Mouse (Mus musculus): ENCODE results near the gene Hdx. TPM values are rescaled to one million over a fixed set of nuclear protein-coding genes. Genes with fewer than 3 reads are reported as not detected.

The Hdx gene
- total and polyA plus RNA-seq, 2 experiments from 2014 or later = 0.64 to 3.1 TPM

DNA sequence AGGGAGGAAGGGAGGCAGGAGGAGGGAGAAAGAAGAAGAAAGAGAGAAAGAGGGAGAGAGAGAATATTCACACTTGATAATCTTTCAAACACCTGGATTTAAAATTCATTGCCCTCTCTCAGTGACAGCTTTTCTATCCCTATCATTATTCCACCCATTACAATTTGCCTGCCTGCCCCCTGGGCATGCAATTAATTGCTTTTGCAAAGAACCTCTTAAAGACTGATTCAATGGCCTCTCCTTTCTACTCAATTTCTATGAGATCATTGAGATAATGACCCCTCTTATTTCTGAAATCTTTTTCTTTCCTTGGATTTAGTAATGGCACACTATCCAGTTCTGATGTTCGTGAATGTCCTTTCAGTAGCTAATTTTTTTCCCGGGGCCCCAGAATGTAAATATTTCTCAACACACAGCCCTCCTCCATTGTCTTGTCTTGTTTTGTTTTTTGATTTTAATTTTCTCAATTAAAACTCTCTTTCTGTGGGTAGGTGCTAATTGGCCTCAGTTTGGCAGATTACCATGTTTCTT lies 99.2 kb downstream of the Hdx start:
- ATAC-seq = no peak
- WGBS = 41% methylated on average over 2 of the region's 2 CpGs

GRCm38 (mm10) chrX:111587616-111588015 lies 109.3 kb downstream of the Hdx start:
- ATAC-seq = no peak
- Histone ChIP-seq H3K9ac (no peak overlapping the region), H3K27ac (ENCODE audit: low read depth, low read length) (no peak overlapping the region), H3K27me3 (ENCODE audit: insufficient read depth, low read length) (no peaks in the 10 kb centered on the region), H3K4me2 (ENCODE audit: low read depth) (no peak overlapping the region), H3K4me1 (ENCODE audit: insufficient read depth) (no peaks in the 10 kb centered on the region), H3K4me3 (ENCODE audit: low read depth, low read length) (no peak overlapping the region), H3K9me3 (ENCODE audit: low read length) (no peaks in the 10 kb centered on the region), H3K36me3 (ENCODE audit: insufficient read depth) (no peaks in the 10 kb centered on the region)
- WGBS = 66% methylated on average over 4 of the region's 4 CpGs
- no peak for DNase-seq
- TF ChIP-seq CTCF (IDR thresholded peaks at IDR 0.05; ENCODE audit: low read depth) = no peak

More for the DNA sequence above, 99.2 kb downstream of the Hdx start:
- no peak for TF ChIP-seq CTCF (IDR thresholded peaks at IDR 0.05; ENCODE audit: low read depth)
- H3K9ac ChIP-seq = no peak overlapping the region
- H3K4me2 ChIP-seq (ENCODE audit: low read depth) = no peak overlapping the region
- H3K9me3 ChIP-seq (ENCODE audit: low read length) = no peaks in the 10 kb centered on the region
- no peaks in the 10 kb centered on the region for H3K36me3 ChIP-seq (ENCODE audit: insufficient read depth)
- no peaks in the 10 kb centered on the region for H3K27me3 ChIP-seq (ENCODE audit: insufficient read depth, low read length)
- H3K4me1 ChIP-seq (ENCODE audit: insufficient read depth) = no peaks in the 10 kb centered on the region
- no peak for DNase-seq
- H3K4me3 ChIP-seq (ENCODE audit: low read depth, low read length) = no peak overlapping the region
- H3K27ac ChIP-seq (ENCODE audit: low read depth, low read length) = no peak overlapping the region

DNA sequence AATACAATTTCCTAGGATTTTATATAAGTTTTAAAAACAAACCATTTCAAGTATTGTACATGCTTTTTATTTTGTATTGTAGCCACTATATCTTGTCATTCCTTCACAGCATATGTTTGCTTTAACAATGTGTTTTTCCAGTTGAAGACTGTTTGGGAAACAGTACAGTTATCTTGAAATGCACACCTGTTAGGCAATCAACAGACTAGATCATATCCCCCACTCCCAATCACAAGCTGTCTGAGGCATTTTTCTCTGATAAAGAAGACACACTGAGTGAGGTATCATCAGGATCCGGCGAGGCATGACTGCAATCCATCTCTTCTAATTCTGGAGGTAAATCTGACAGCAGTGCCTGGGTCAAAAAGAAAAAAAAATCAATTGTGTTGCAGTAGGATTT lies 119.8 kb downstream of the Hdx start:
- H3K27me3 ChIP-seq (ENCODE audit: insufficient read depth, low read length) = no peaks in the 10 kb centered on the region
- no peak overlapping the region for H3K27ac ChIP-seq (ENCODE audit: low read depth, low read length)
- no peak overlapping the region for H3K4me2 ChIP-seq (ENCODE audit: low read depth)
- TF ChIP-seq CTCF (IDR thresholded peaks at IDR 0.05; ENCODE audit: low read depth) = no peak
- H3K9ac ChIP-seq = no peak overlapping the region
- no peaks in the 10 kb centered on the region for H3K36me3 ChIP-seq (ENCODE audit: insufficient read depth)
- WGBS = 87% methylated on average over 2 of the region's 2 CpGs
- ATAC-seq (no peak), DNase-seq (no peak)
- no peak overlapping the region for H3K4me3 ChIP-seq (ENCODE audit: low read depth, low read length)
- no peaks in the 10 kb centered on the region for H3K9me3 ChIP-seq (ENCODE audit: low read length)
- no peaks in the 10 kb centered on the region for H3K4me1 ChIP-seq (ENCODE audit: insufficient read depth)

- H3K36me3 ChIP-seq (ENCODE audit: insufficient read depth) = no peaks in the 10 kb centered on the region
- no peak within 1 kb of the TSS for H3K9ac ChIP-seq
- no peak for DNase-seq
- no peak for ATAC-seq
- H3K27ac ChIP-seq (ENCODE audit: low read depth, low read length) = no peak within 1 kb of the TSS
- no peak for TF ChIP-seq CTCF (IDR thresholded peaks at IDR 0.05; ENCODE audit: low read depth)
- no peak within 1 kb of the TSS for H3K4me2 ChIP-seq (ENCODE audit: low read depth)
- no peak within 1 kb of the TSS for H3K4me3 ChIP-seq (ENCODE audit: low read depth, low read length)
- H3K9me3 ChIP-seq (ENCODE audit: low read length) = no peaks in the 10 kb centered on the region
- WGBS = 78% methylated on average over 10 of the region's 10 CpGs
- H3K4me1 ChIP-seq (ENCODE audit: insufficient read depth) = no peaks in the 10 kb centered on the region
- H3K27me3 ChIP-seq (ENCODE audit: insufficient read depth, low read length) = no peaks in the 10 kb centered on the region
Measured at GRCm38 (mm10) chrX:111537859-111538258, 159.0 kb downstream of the Hdx start, which contains the start of gene Rps6ka6. Rps6ka6 (minus strand) TSS chrX:111537959.

Other genes with a start within 250 kb of the Hdx start
- 37.3 and 55.2 TPM in 2 replicates for gene Rps6ka6, start 159.1 kb downstream of the Hdx start, total RNA-seq (2014; rRNA removed)
- 15.8 and 17.6 TPM in 2 replicates for gene Rps6ka6, start 159.1 kb downstream of the Hdx start, polyA plus RNA-seq (2015; fragmentation: Nextera tagmentation; extraction: Ambion mirVana)
- 2.5 and 3.6 TPM in 2 replicates for gene Gm45194, start 194.3 kb upstream of the Hdx start, total RNA-seq (2014; rRNA removed)
- 0.20 and 0.54 TPM in 2 replicates for gene Gm45194, start 194.3 kb upstream of the Hdx start, polyA plus RNA-seq (2015; fragmentation: Nextera tagmentation; extraction: Ambion mirVana)